Mouse (Mus musculus): ENCODE measurements around the gene Arl4d.
"Not testable (repeated sequence)": the region's sequence is repeated elsewhere in the genome, so short reads cannot be mapped to it uniquely, and the experiment has no call there.

Gene Arl4d

DNA sequence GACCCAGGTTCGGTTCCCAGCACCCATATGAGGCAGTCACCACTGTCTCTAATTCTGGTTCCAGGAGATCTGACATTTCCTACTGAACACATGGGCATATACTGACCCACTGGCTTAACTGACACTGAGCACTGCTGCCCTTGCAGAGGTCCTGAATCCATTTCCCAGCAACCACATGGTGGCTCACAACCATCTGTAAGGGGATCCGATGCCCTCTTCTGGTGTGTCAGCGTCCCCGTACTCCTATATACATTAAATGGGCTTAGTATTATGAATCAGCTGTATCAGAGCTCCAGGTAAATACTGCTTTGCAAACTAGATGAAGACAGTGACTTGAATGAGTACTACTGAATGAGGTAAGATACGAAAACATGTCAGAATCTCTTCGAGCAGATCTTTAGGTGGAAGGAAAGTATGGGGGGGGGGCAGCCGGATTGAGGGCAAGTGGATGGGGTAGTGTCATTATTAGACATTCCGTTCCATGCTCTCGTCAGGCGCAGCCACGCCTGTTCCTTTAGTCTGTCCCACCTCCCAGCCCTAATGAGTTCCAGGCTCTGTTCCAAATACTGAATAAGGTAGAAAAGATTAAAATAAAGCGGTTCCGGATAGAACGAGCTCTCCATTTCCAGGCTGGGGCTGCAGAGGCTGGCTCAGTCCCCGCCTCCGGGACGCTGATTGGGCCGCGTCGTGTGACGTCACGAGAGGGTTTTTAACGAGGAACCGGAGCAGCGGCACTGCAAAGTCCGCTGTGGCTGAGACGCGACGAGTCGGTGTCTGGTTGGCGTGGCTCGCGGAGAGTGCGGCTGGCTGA lies at the start of gene Arl4d:
Gene Arl4d, plus strand, starts transcription at position 717 of the 811 bp plus-strand sequence.
- DNase-seq (ENCODE audit: extremely low spot score, low read depth, low spot score): peak; percentile 77

GRCm38 (mm10) chr11:101616104-101616503 lies 49.2 kb upstream of the Arl4d start:
- DNase-seq (ENCODE audit: extremely low spot score, low read depth, low spot score): no peak

DNA sequence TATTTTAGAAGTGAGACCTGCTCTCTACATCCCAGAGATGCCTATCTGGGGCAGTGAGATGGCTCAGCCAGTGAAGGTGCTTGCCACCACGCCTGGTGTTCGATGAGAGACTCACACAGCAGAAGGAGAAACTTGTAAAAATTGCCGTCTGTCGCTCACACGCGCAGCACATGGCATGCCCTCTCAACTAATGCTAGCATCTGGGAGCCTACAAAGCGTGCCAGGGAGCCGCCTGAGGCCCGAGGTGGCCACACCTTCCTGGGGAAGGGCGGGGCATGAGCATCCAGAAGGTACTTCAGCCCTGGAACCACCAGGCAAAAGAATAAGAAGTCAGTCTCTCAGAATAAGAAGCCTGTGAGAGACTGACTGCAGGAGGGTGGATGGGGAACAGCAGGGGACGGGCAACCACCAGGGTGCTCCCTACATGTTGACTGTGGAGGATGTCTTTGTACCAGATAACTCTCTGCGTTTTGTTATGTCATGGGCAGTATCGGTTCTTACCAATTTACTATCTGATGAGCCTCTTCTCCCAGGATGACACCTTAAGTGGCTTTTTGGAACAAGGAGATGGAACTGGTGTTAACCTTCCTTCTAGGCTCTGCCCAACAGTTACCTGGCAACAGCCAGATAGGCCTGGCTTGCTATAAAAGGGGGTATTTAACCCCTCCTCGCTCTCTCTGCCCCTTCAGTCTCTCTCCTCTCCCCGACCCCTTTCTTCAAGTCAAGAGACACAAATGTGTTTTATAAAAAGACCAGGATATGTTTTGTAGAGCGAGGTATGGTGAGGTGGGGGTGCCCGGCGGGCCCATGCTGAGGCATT lies 48.2 kb upstream of the Arl4d start:
- DNase-seq (ENCODE audit: extremely low spot score, low read depth, low spot score): no peak

DNA sequence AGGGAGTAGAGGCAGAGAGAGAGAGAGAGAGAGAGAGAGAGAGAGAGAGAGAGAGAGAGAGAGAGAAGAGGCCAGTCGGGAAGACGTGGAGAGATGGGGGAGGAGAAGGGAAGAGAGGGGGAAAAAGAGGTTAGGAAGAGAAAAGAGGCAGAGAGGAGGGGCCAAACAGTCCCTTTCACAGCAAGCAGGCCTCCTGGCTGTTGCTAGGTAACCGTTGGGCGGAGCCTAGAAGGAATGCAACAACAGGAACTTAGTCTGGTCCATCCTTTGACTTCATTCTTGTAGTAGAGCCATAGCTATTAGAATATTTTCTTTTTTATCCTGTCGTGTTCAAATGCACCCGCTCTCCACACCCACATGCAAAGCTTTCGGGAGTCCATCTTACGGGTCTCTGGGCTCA lies 47.5 kb upstream of the Arl4d start:
- no peak for DNase-seq (ENCODE audit: extremely low spot score, low read depth, low spot score)

DNA sequence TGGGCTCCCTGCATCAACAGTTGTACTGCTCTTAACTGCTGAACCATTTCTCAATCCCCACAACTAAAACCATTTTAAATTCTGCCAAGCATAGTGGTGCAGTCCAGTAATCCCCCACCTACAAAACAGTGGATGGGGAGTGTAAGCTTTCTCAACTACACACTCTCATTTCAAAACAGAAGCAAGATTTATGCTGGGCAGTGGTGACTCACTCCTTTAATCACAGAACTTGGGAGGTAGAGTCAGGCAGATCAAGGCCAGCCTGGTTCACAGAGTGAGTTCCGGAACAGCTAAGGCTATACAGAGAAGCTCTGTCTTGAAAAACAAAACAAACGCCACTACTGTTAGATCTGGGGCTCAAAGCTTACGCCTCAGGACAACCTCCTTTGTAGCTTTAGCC lies 46.7 kb upstream of the Arl4d start:
- no peak for DNase-seq (ENCODE audit: extremely low spot score, low read depth, low spot score)

GRCm38 (mm10) chr11:101620022-101620655 lies 45.2 kb upstream of the Arl4d start:
- not testable (repeated sequence) for DNase-seq (ENCODE audit: extremely low spot score, low read depth, low spot score)

DNA sequence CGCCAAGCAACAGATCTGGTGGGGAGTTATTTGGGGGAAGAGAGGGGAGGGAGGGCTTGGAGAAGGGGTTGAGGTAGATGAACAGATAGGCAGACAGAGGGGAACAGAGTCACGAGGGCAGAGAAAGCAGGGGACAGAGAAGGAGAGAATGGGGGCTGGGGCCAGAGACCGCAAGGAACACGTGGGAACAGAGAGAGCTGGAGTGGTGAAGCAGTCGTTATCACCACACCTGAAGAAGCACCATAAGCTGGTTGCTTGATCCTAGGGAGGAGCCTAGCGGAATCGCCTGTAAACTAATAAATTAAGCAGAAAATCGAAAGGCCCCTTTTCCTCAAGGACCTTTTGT lies 38.7 kb upstream of the Arl4d start:
- no peak for DNase-seq (ENCODE audit: extremely low spot score, low read depth, low spot score)

GRCm38 (mm10) chr11:101626995-101627856 lies 38.1 kb upstream of the Arl4d start, which contains the start of gene Rdm1:
Rdm1 (plus strand) TSS chr11:101627195.
- peak; percentile 92 for DNase-seq (ENCODE audit: extremely low spot score, low read depth, low spot score)

DNA sequence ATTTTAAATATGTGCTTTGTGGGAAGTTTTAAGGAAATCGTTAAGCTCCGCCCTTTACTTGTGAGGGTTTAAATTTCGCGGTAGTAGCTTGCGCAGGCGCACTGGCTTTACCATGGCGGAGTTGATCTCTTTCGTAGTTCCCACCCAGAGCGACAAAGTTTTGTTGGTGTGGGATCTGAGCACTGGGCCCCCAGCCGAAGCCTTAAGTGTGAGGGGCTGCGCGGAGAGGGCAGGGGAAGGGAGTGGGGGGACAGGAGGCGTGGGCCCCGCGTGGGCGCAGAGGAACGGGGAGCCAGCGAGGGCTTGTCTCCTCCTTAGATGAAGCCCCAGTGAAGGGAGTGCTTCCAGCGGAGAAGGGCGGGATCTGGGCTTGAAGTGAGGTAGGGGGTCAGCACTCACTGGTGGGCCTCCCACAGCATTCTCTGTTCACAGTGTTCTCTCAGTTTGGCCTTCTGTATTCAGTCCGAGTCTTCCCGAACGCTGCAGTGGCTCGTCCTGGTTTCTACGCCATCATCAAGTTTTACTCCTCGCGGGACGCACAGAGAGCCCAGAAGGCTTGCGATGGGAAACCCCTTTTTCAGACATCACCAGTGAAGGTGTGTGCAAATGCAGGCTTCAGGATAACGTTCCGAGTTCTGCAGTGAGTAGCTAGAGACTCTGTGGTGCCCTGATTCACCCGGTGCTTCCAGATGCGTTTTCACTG lies 37.3 kb upstream of the Arl4d start:
- DNase-seq (ENCODE audit: extremely low spot score, low read depth, low spot score): no peak

- DNase-seq (ENCODE audit: extremely low spot score, low read depth, low spot score): not testable (repeated sequence)
Measured at GRCm38 (mm10) chr11:101628733-101629417, 36.5 kb upstream of the Arl4d start.

DNA sequence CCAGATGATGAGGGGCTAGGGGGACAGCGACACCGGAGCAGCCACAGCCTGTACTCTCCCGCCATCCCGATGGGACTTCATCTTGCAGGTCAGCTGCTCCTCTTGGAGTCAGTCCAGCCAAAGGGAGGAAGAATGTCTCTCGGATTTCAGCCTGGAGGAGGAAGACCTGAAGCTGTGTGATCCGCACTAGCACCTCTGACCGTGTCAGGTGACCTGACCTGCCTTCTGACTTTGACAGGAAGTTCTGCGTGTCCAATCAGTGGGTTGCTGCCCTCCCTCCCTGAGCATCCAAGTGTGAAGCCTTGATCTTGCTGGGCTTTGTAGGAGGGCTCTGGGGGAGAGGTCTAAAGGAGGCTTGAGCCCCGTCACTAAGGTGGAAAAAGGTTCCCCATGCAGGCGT lies 29.7 kb upstream of the Arl4d start:
- DNase-seq (ENCODE audit: extremely low spot score, low read depth, low spot score): no peak

DNA sequence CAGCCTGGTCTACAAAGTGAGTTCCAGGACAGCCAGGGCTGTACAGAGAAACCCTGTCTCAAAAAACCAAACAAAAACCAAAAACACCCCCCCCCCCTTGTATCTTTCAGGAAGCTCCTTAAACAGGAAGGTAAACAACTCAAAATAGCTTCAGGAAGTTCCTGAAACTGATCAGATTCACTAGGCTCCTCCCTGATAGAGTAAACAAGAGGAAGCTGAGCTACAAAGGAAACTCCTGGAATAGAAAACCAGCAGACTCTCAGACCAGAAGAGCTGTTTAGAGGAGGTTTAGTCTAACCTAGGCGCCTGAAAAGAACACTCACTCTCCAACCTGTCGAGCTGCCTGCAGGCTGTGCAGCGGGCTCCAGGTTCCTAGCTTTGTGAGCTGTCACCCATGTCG lies 25.6 kb upstream of the Arl4d start:
- DNase-seq (ENCODE audit: extremely low spot score, low read depth, low spot score): no peak

DNA sequence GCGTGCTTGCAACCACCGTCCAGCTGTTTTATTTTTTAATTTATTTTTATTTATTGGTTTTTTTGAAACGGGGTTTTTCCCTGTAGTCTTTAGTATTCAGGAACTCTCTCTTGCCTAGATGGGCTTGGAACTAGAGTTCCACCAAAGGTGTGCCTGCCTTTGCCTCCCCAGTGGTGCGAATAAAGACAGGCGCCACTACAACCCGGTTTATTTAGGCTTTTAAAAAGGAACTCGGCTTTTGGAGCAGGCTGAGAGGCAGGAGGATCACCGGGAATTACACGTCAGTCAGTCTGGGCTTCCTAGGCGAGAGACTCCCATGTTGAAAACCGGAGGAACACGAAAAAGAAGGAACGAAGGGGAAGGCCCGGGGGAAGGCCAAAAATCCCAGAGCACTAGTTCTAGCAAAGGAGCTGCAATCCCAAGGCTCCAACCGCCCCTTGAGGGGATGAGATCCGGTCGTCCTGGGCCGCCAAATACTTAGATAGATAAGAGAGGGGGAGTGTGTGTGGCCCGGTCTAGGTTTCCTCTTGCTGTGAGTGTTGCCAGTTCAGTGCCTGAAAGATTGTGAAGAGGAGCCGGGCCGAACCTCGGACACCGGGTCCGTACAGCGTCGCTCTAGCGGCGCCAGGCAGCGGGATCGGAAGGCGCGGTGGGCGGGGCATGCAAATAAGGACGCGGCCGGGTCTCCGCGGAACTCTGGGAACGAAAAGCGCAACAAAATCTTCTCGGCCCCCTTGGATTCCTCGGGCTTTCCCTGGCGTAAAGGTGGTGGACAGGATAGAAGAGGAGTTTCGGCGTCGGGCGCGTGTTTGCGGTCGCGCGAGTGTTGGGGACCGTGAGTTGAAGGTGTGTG lies 24.3 kb upstream of the Arl4d start:
- DNase-seq (ENCODE audit: extremely low spot score, low read depth, low spot score): not testable (repeated sequence)

DNA sequence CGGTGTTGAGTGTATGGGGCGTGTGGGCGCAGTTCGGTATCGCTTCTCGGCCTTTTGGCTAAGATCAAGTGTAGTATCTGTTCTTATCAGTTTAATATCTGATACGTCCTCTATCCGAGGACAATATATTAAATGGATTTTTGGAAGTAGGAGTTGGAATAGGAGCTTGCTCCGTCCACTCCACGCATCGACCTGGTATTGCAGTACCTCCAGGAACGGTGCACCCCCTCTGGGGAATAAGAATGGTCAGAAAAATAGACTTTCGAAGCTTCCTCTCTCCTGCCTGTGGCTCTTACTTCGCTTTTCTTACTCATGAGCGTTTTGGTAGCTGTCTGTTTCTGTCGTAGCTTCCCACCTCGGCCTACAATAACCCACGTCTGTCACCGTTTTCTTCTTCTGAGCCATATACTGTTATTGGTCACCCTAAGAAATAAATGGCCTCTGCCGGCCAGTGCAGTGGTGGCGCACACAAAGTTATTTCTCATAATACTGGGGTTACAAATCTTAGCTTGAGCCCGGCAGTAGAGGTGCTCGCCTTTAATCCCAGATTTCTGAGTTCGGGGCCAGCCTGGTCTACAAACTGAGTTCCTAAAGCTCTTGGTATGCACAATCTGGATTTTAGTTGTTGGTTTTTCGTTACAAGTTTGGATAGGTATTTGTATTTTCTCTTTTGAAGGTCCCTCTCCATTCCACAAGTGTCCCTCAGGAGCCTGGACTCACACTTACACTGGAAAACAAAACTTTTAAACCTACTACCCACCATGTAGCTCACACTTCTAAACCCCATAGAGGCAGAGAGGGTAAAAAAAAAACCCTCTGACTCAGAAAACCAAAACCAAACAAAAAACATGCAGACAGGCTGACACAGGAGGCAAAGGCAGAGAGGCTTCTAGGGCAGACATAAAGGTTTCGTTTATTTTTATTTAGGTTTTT lies 23.4 kb upstream of the Arl4d start:
- DNase-seq (ENCODE audit: extremely low spot score, low read depth, low spot score): peak; percentile 81

GRCm38 (mm10) chr11:101642931-101643330 lies 22.4 kb upstream of the Arl4d start:
- no peak for DNase-seq (ENCODE audit: extremely low spot score, low read depth, low spot score)

GRCm38 (mm10) chr11:101644591-101644990 lies 20.8 kb upstream of the Arl4d start:
- DNase-seq (ENCODE audit: extremely low spot score, low read depth, low spot score): no peak

- DNase-seq (ENCODE audit: extremely low spot score, low read depth, low spot score): not testable (repeated sequence)
Measured at GRCm38 (mm10) chr11:101645043-101645410, 20.3 kb upstream of the Arl4d start.

Data from hindlimb bud, embryonic 11.5 days (tissue).